Mouse (Mus musculus): ENCODE measurements at regions not wholly inside any gene's neighbourhood (a gene's known extent, or its start where the extent isn't known, plus 50 kb on each side); places are given as distances from the start of the nearest gene placed in this dataset.

GRCm38 (mm10) chr8:77987237-77987636, 225.9 kb upstream of the Ttc29 start:
- Histone ChIP-seq H3K27ac (ENCODE audit: insufficient read depth, low read depth, low read length) (no peak overlapping the region), H3K4me1 (ENCODE audit: control insufficient read depth, insufficient read depth, low read length) (no peaks in the 10 kb centered on the region), H3K4me3 (ENCODE audit: insufficient read depth, low read depth, low read length) (no peak overlapping the region)
- TF ChIP-seq CTCF (IDR thresholded peaks at IDR 0.05; ENCODE audit: insufficient read depth, low read depth, low read length) (no peak), POLR2A (IDR thresholded peaks at IDR 0.05; ENCODE audit: insufficient read depth, low read depth, low read length) (no peak)

- Histone ChIP-seq H3K27ac (ENCODE audit: insufficient read depth, low read depth, low read length) (no peak overlapping the region), H3K4me1 (ENCODE audit: control insufficient read depth, insufficient read depth, low read length) (no peaks in the 10 kb centered on the region), H3K4me3 (ENCODE audit: insufficient read depth, low read depth, low read length) (no peak overlapping the region)
- 85% methylated on average over 8 of the region's 8 CpGs for WGBS
- TF ChIP-seq CTCF (IDR thresholded peaks at IDR 0.05; ENCODE audit: insufficient read depth, low read depth, low read length) (no peak), POLR2A (IDR thresholded peaks at IDR 0.05; ENCODE audit: insufficient read depth, low read depth, low read length) (no peak)
Observed at GRCm38 (mm10) chr8:77988291-77989056, 224.6 kb upstream of the Ttc29 start.

DNA sequence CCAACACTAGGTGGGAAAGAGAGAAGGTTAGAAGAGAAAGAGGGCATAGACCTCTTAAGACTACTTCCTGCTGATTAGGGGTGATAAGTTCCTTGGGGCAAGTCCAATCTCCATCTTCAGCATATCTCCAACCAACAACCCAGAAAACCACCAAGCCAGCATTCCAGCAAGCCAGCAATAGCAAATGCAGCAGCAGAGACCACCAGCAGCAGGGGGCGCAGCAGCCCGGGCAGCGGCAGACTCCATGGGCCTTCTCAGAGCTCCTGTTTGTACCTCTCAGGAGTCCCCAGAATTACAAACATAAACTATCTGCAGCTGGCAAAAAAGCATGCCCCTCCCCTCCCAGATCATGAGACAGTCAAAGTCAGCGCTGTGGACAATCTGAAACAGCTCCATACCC, 222.0 kb upstream of the Ttc29 start:
- Histone ChIP-seq H3K4me3 (ENCODE audit: insufficient read depth, low read depth, low read length) (no peak overlapping the region), H3K4me1 (ENCODE audit: control insufficient read depth, insufficient read depth, low read length) (no peaks in the 10 kb centered on the region), H3K27ac (ENCODE audit: insufficient read depth, low read depth, low read length) (no peak overlapping the region)
- TF ChIP-seq CTCF (IDR thresholded peaks at IDR 0.05; ENCODE audit: insufficient read depth, low read depth, low read length) (no peak), POLR2A (IDR thresholded peaks at IDR 0.05; ENCODE audit: insufficient read depth, low read depth, low read length) (no peak)
- 49% methylated on average over 4 of the region's 4 CpGs for WGBS

GRCm38 (mm10) chr8:78000303-78000702, 212.8 kb upstream of the Ttc29 start:
- Histone ChIP-seq H3K27ac (ENCODE audit: insufficient read depth, low read depth, low read length) (no peak overlapping the region), H3K4me3 (ENCODE audit: insufficient read depth, low read depth, low read length) (no peak overlapping the region), H3K4me1 (ENCODE audit: control insufficient read depth, insufficient read depth, low read length) (no peaks in the 10 kb centered on the region)
- WGBS, result 74% methylated on average over 3 of the region's 3 CpGs
- no peak for TF ChIP-seq CTCF (IDR thresholded peaks at IDR 0.05; ENCODE audit: insufficient read depth, low read depth, low read length)
- no peak for TF ChIP-seq POLR2A (IDR thresholded peaks at IDR 0.05; ENCODE audit: insufficient read depth, low read depth, low read length)

DNA sequence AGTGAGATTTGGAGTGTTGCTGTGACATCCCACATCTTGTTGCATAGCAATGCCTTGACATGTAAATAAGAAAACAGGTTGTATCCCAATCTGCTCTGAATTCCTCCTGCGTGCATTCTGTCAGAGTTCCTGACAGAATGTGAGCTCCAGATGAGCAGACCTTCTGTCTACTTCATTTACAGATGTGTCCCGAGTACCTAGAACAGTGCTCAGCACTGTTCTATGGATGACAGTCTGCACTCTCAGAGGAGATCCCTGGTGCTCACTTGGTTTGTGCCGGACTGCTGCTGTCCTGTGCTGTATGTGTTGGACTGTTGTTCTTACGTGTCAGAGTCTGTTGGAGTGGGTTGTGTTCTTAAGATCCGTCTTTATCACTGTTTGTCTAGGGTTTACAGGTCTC, 211.4 kb upstream of the Ttc29 start:
- Histone ChIP-seq H3K27ac (ENCODE audit: insufficient read depth, low read depth, low read length) (no peak overlapping the region), H3K4me1 (ENCODE audit: control insufficient read depth, insufficient read depth, low read length) (no peaks in the 10 kb centered on the region), H3K4me3 (ENCODE audit: insufficient read depth, low read depth, low read length) (no peak overlapping the region)
- whole genome bisulfite sequencing, result 32% methylated on average over 5 of the region's 5 CpGs
- TF ChIP-seq CTCF (IDR thresholded peaks at IDR 0.05; ENCODE audit: insufficient read depth, low read depth, low read length) (no peak), POLR2A (IDR thresholded peaks at IDR 0.05; ENCODE audit: insufficient read depth, low read depth, low read length) (no peak)

DNA sequence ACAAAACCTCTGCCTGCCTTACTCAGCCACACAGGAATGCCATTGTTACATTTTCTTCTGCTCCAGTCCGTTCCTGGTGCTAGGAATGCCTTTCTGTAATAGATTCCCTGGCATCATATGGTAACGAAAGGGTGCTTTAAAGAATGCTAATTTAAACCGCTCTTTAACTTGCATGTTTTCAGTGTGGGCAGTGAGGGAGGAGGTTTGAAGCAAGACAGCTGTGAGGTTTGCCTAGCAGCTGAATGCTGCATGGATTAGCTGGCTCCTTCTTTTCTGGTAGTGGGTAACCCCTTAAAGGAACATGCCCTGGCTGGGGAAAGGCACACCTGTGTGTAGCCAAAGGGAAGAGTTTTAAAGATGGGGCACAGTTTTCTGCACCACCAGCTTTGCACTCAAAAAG, 211.0 kb upstream of the Ttc29 start:
- Histone ChIP-seq H3K4me1 (ENCODE audit: control insufficient read depth, insufficient read depth, low read length) (no peaks in the 10 kb centered on the region), H3K4me3 (ENCODE audit: insufficient read depth, low read depth, low read length) (no peak overlapping the region), H3K27ac (ENCODE audit: insufficient read depth, low read depth, low read length) (no peak overlapping the region)
- 12% methylated on average over 3 of the region's 3 CpGs for WGBS
- no peak for TF ChIP-seq CTCF (IDR thresholded peaks at IDR 0.05; ENCODE audit: insufficient read depth, low read depth, low read length)
- no peak for TF ChIP-seq POLR2A (IDR thresholded peaks at IDR 0.05; ENCODE audit: insufficient read depth, low read depth, low read length)

GRCm38 (mm10) chr8:78003888-78004543, 209.1 kb upstream of the Ttc29 start:
- Histone ChIP-seq H3K4me1 (ENCODE audit: control insufficient read depth, insufficient read depth, low read length) (no peaks in the 10 kb centered on the region), H3K4me3 (ENCODE audit: insufficient read depth, low read depth, low read length) (no peak overlapping the region), H3K27ac (ENCODE audit: insufficient read depth, low read depth, low read length) (no peak overlapping the region)
- WGBS, result 14% methylated on average over 10 of the region's 10 CpGs
- peak; percentile 34; the same call in 1 of the 2 replicates for TF ChIP-seq CTCF (IDR thresholded peaks at IDR 0.05; ENCODE audit: insufficient read depth, low read depth, low read length)
- TF ChIP-seq POLR2A (IDR thresholded peaks at IDR 0.05; ENCODE audit: insufficient read depth, low read depth, low read length), result no peak

DNA sequence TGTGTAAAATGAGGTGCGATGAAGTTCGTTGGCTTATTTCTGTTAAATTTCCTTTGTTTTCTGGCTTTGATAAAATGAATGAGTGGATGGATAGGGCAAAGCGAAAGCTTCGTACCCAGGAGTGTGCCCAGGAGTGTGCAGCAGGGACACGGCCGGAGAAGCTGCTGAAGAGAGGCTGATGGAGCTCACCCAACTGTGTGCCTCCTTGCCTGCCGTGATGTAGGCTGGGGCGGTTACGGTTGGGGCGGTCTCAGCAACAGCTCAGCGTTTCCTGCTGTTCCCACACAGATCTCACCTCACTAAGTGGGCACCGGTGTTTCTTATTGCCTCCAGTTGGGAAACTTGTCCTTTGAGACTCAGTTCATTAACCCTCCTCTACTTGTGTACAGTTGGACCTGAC, 208.2 kb upstream of the Ttc29 start:
- H3K27ac ChIP-seq (ENCODE audit: insufficient read depth, low read depth, low read length), result no peak overlapping the region
- 81% methylated on average over 12 of the region's 12 CpGs for WGBS
- H3K4me3 ChIP-seq (ENCODE audit: insufficient read depth, low read depth, low read length), result no peak overlapping the region
- H3K4me1 ChIP-seq (ENCODE audit: control insufficient read depth, insufficient read depth, low read length), result no peaks in the 10 kb centered on the region
- TF ChIP-seq POLR2A (IDR thresholded peaks at IDR 0.05; ENCODE audit: insufficient read depth, low read depth, low read length), result no peak
- TF ChIP-seq CTCF (IDR thresholded peaks at IDR 0.05; ENCODE audit: insufficient read depth, low read depth, low read length), result no peak

GRCm38 (mm10) chr8:78013101-78013500, 200.0 kb upstream of the Ttc29 start:
- Histone ChIP-seq H3K4me3 (ENCODE audit: insufficient read depth, low read depth, low read length) (no peak overlapping the region), H3K4me1 (ENCODE audit: control insufficient read depth, insufficient read depth, low read length) (no peaks in the 10 kb centered on the region), H3K27ac (ENCODE audit: insufficient read depth, low read depth, low read length) (no peak overlapping the region)
- TF ChIP-seq POLR2A (IDR thresholded peaks at IDR 0.05; ENCODE audit: insufficient read depth, low read depth, low read length), result no peak
- TF ChIP-seq CTCF (IDR thresholded peaks at IDR 0.05; ENCODE audit: insufficient read depth, low read depth, low read length), result no peak

All from olfactory bulb, adult 2 months (tissue).